Mouse (Mus musculus) cerebellum, adult 2 months (tissue): ENCODE results near the gene Scamp3.

Experiments
- CTCF ChIP-seq: fragments of 200-500 bp; IDR thresholded peaks from 2 replicates; pipeline ENCODE4 v1.5.1; 2011; ENCODE audit warnings: low read depth, mild to moderate bottlenecking, control low read depth, low read length, moderate library complexity, borderline replicate concordance; ENCODE audit not compliant: insufficient read depth
- POLR2A ChIP-seq: fragments of 200-500 bp; IDR thresholded peaks from 2 replicates; pipeline ENCODE4 v1.6.1; 2011; ENCODE audit warnings: low read length, control low read depth, borderline replicate concordance; ENCODE audit not compliant: insufficient read depth

- TF ChIP-seq CTCF, result peak; percentile 52
- TF ChIP-seq POLR2A, result no peak
Measured at GRCm38 (mm10) chr3:89132285-89133062, 44.8 kb upstream of the Scamp3 start.
